8 mouse cellular contexts compared by ENCODE assay signal in genomic region chr4:106650833-106651527, GRCm38 (mm10). TPM values are rescaled to one million over a fixed set of nuclear protein-coding genes. Genes with fewer than 3 reads are reported as not detected.
DNase-seq lines count a peak whose midpoint lies in the region; ATAC-seq and TF ChIP-seq lines count a peak whose summit lies in the region.

Gene Pars2 (plus strand): TSS chr4:106651069.

- H3K4me2 ChIP-seq in embryonic facial prominence, embryonic 15.5 days (replicated peaks) = peak within 1 kb of the TSS; percentile 91
- H3K4me2 ChIP-seq in limb, embryonic 14.5 days (replicated peaks; ENCODE audit: low read depth, low read length, severe bottlenecking) = peak within 1 kb of the TSS; percentile 87
- H3K4me2 ChIP-seq in midbrain, postnatal 0 days (ENCODE audit: low read depth, low read length, poor library complexity, severe bottlenecking) = peak within 1 kb of the TSS; percentile 95

- H3K4me3 ChIP-seq in bone marrow, adult 2 months (replicated peaks; ENCODE audit: control insufficient read depth, low read depth, low read length) = peak within 1 kb of the TSS; percentile 100
- peak within 1 kb of the TSS; percentile 69 for H3K4me3 ChIP-seq in embryonic facial prominence, embryonic 15.5 days (replicated peaks)
- H3K4me3 ChIP-seq in limb, embryonic 14.5 days (replicated peaks; ENCODE audit: low read length) = peak within 1 kb of the TSS; percentile 57
- H3K4me3 ChIP-seq in midbrain, postnatal 0 days (ENCODE audit: low read depth, low read length) = peak within 1 kb of the TSS; percentile 57

- no peaks in the 10 kb centered on the region for H3K9me3 ChIP-seq in embryonic facial prominence, embryonic 15.5 days (replicated peaks)
- H3K9me3 ChIP-seq in limb, embryonic 14.5 days (ENCODE audit: control insufficient read depth, low read length) = no peaks in the 10 kb centered on the region
- H3K9me3 ChIP-seq in midbrain, postnatal 0 days (ENCODE audit: low read length) = no peaks in the 10 kb centered on the region

- H3K4me1 ChIP-seq in bone marrow, adult 2 months (ENCODE audit: control insufficient read depth, insufficient read depth, low read length) = peaks cover 1% of the 10 kb centered on the region; the same call in 1 of the 2 replicates
- H3K4me1 ChIP-seq in embryonic facial prominence, embryonic 15.5 days = peaks cover 10% of the 10 kb centered on the region
- peaks cover 7% of the 10 kb centered on the region for H3K4me1 ChIP-seq in limb, embryonic 14.5 days (ENCODE audit: control insufficient read depth, insufficient read depth, low read length)
- H3K4me1 ChIP-seq in midbrain, postnatal 0 days (ENCODE audit: insufficient read depth, low read length) = 0 out of 2 replicates have a peak, but pooled peaks cover 2% of the 10 kb centered on the region

- no peak for TF ChIP-seq CTCF in bone marrow, adult 2 months (IDR thresholded peaks at IDR 0.05; ENCODE audit: control insufficient read depth, insufficient read depth, low read length)
- TF ChIP-seq CTCF in midbrain, postnatal 0 days (IDR thresholded peaks at IDR 0.05) = no peak

- H3K36me3 ChIP-seq in embryonic facial prominence, embryonic 15.5 days = peaks cover 27% of the 10 kb centered on the region
- H3K36me3 ChIP-seq in limb, embryonic 14.5 days (ENCODE audit: control insufficient read depth, insufficient read depth, low read length) = peaks cover 28% of the 10 kb centered on the region
- H3K36me3 ChIP-seq in midbrain, postnatal 0 days (ENCODE audit: insufficient read depth, low read length) = peaks cover 7% of the 10 kb centered on the region; the same call in 1 of the 2 replicates

- 3% methylated on average over 40 of the region's 40 CpGs for WGBS in bone marrow, adult 2 months
- WGBS in embryonic facial prominence, embryonic 15.5 days = 3% methylated on average over 40 of the region's 40 CpGs
- 2% methylated on average over 40 of the region's 40 CpGs for WGBS in limb, embryonic 14.5 days
- WGBS in midbrain, postnatal 0 days = 2% methylated on average over 40 of the region's 40 CpGs

- H3K27me3 ChIP-seq in embryonic facial prominence, embryonic 15.5 days = 0 out of 2 replicates have a peak, but pooled peaks cover 6% of the 10 kb centered on the region
- H3K27me3 ChIP-seq in limb, embryonic 14.5 days (ENCODE audit: control insufficient read depth, insufficient read depth, low read length) = no peaks in the 10 kb centered on the region
- H3K27me3 ChIP-seq in midbrain, postnatal 0 days (ENCODE audit: insufficient read depth, low read length) = peaks cover 8% of the 10 kb centered on the region; the same call in 1 of the 2 replicates

- TF ChIP-seq POLR2A in bone marrow, adult 2 months (IDR thresholded peaks at IDR 0.05; ENCODE audit: borderline replicate concordance, control insufficient read depth, low read depth, low read length) = peak; percentile 79; the same call in 1 of the 2 replicates
- peak; percentile 86; the same call in 1 of the 2 replicates for TF ChIP-seq POLR2A in limb, embryonic 14.5 days (IDR thresholded peaks at IDR 0.05; ENCODE audit: borderline replicate concordance, extremely low read depth, insufficient read depth, insufficient read length)

- DNase-seq in 416B (ENCODE audit: low read depth) = peak; percentile 98
- peak; percentile 97 for DNase-seq in heart, adult 8-10 months (ENCODE audit: low spot score)
- DNase-seq in kidney, adult 9 months = peak; percentile 98
- peak; percentile 98 for DNase-seq in limb, embryonic 14.5 days (ENCODE audit: low spot score)
- DNase-seq in midbrain, postnatal 0 days (ENCODE audit: low spot score) = peak; percentile 99
- peak; percentile 91 to 92 for DNase-seq in spleen, postnatal 14 days (ENCODE audit: low spot score in 2 of 2)

- H3K9ac ChIP-seq in embryonic facial prominence, embryonic 15.5 days = peak within 1 kb of the TSS; percentile 63
- H3K9ac ChIP-seq in limb, embryonic 14.5 days (ENCODE audit: low read depth, low read length, severe bottlenecking) = peak within 1 kb of the TSS; percentile 78
- H3K9ac ChIP-seq in midbrain, postnatal 0 days (replicated peaks; ENCODE audit: low read length, poor library complexity, severe bottlenecking) = peak within 1 kb of the TSS; percentile 80

- no peak within 1 kb of the TSS for H3K27ac ChIP-seq in bone marrow, adult 2 months (ENCODE audit: control insufficient read depth, insufficient read depth, low read depth, low read length, poor library complexity)
- peak within 1 kb of the TSS; percentile 77 for H3K27ac ChIP-seq in embryonic facial prominence, embryonic 15.5 days (replicated peaks)
- peak within 1 kb of the TSS; percentile 61; the same call in 1 of the 2 replicates for H3K27ac ChIP-seq in limb, embryonic 14.5 days (replicated peaks; ENCODE audit: low read depth, low read length)
- peak within 1 kb of the TSS; percentile 82 for H3K27ac ChIP-seq in midbrain, postnatal 0 days (ENCODE audit: low read depth, low read length)

- peak; percentile 96 for ATAC-seq in embryonic facial prominence, embryonic 15.5 days (ENCODE audit: insufficient number of reproducible peaks, low FRiP score, low TSS enrichment, low read depth)
- ATAC-seq in limb, embryonic 14.5 days (ENCODE audit: low FRiP score, low read depth) = peak; percentile 98
- ATAC-seq in midbrain, postnatal 0 days (ENCODE audit: low FRiP score) = peak; percentile 97

RNA-seq across cellular contexts. Expression of gene Pars2, which starts in this region (rescaled TPM):
- polyA plus RNA-seq in bone marrow, adult 2 months (2011; ENCODE audit: insufficient read depth, insufficient read length, low replicate concordance, missing spikeins) = 1.9 and 4.0 TPM in 2 replicates
- 13.2 and 14.3 TPM in 2 replicates for polyA plus RNA-seq in embryonic facial prominence, embryonic 15.5 days (2015; fragmentation: Nextera tagmentation; extraction: Ambion mirVana)
- 1 to 10 TPM; 3.9 to 5.7 (median 5.3) TPM for total RNA-seq in heart, adult 8-10 months (2022)
- 14.3 and 14.6 TPM in 2 replicates for polyA plus RNA-seq in limb, embryonic 14.5 days (2012; rRNA removed)
- 14.0 and 14.2 TPM in 2 replicates for polyA plus RNA-seq in limb, embryonic 14.5 days (2014; fragmentation: Nextera tagmentation; extraction: Ambion mirVana)
- 5.9 and 10.3 TPM in 2 replicates for total RNA-seq in midbrain, postnatal 0 days (2014; rRNA removed)
- polyA plus RNA-seq in midbrain, postnatal 0 days (2015; fragmentation: Nextera tagmentation; extraction: Ambion mirVana) = 7.0 and 7.4 TPM in 2 replicates
